Mouse (Mus musculus) liver, embryonic 13.5 days (tissue): ENCODE results near the gene Map3k4. TPM values are rescaled to one million over a fixed set of nuclear protein-coding genes. Genes with fewer than 3 reads are reported as not detected.
A peak's percentile ranks its signal among the peaks of the same experiment; 100 is the strongest.

Source experiments
- ATAC-seq: fragments of 200-750 bp; cut with Nextera tagmentation; 2 replicates; pipeline ENCODE4 v1.8.0; 2017; ENCODE audit warnings: low read depth, mild to moderate bottlenecking, moderate number of reproducible peaks, moderate library complexity
- DNase-seq: peaks from one replicate; pipeline ENCODE4 v3.0.0; 2022
- H3K27ac ChIP-seq: fragments of 300-500 bp; sonication (generic); 2 replicates; pipeline ENCODE4 v1.5.1; 2015; ENCODE audit warnings: moderate library complexity, mild to moderate bottlenecking, inconsistent platforms
- H3K27me3 ChIP-seq: fragments of 300-500 bp; sonication (generic); 2 replicates; pipeline ENCODE4 v1.6.1; 2015; ENCODE audit warnings: mild to moderate bottlenecking, inconsistent platforms
- H3K36me3 ChIP-seq: fragments of 300-500 bp; sonication (generic); 2 replicates; pipeline ENCODE4 v1.6.1; 2015; ENCODE audit warnings: mild to moderate bottlenecking, inconsistent platforms
- H3K4me1 ChIP-seq: fragments of 300-500 bp; sonication (generic); replicated peaks from 2 replicates; pipeline ENCODE4 v1.6.1; 2015; ENCODE audit warnings: inconsistent platforms
- H3K4me2 ChIP-seq: fragments of 300-500 bp; sonication (generic); 2 replicates; pipeline ENCODE4 v1.6.1; 2015; ENCODE audit warnings: inconsistent platforms, mild to moderate bottlenecking, moderate library complexity
- H3K4me3 ChIP-seq: fragments of 300-500 bp; sonication (generic); replicated peaks from 2 replicates; pipeline ENCODE4 v1.5.1; 2015; ENCODE audit warnings: mild to moderate bottlenecking, inconsistent platforms
- H3K9ac ChIP-seq: fragments of 300-500 bp; sonication (generic); 2 replicates; pipeline ENCODE4 v1.6.1; 2015; ENCODE audit warnings: mild to moderate bottlenecking, inconsistent platforms
- H3K9me3 ChIP-seq: fragments of 300-500 bp; sonication (generic); replicated peaks from 2 replicates; pipeline ENCODE4 v1.6.1; 2016; ENCODE audit warnings: inconsistent platforms
- WGBS: fragments of 180-500 bp; shearing (Covaris S2); methylation state at CpG from one replicate; pipeline ENCODE4 v1.1.7; 2015; ENCODE audit not compliant: insufficient replicate concordance; 5-methylcytosine and 5-hydroxymethylcytosine counted together
- polyA plus RNA-seq: library from polyadenylated mRNA; unstranded; fragments of >200 nt; fragmentation: Nextera tagmentation; extraction: Ambion mirVana; gene quantifications from 2 replicates; pipeline ENCODE4 v1.2.1, GENCODE M21; 2015

Gene Map3k4
- polyA plus RNA-seq, 1 experiment from 2014 or later = 13.6 TPM

- H3K9ac ChIP-seq = no peak overlapping the region
- H3K27ac ChIP-seq = no peak overlapping the region
- H3K4me3 ChIP-seq = no peak overlapping the region
- H3K27me3 ChIP-seq = no peaks in the 10 kb centered on the region
- no peak overlapping the region for H3K4me2 ChIP-seq
- ATAC-seq = no peak
- H3K4me1 ChIP-seq = no peaks in the 10 kb centered on the region
- DNase-seq = no peak
- 53% methylated on average over 6 of the region's 6 CpGs for WGBS
- H3K36me3 ChIP-seq = no peaks in the 10 kb centered on the region
- H3K9me3 ChIP-seq = no peaks in the 10 kb centered on the region
Measured at GRCm38 (mm10) chr17:12335115-12335514, 16.5 kb upstream of the Map3k4 start.

- no peak for DNase-seq
- ATAC-seq = no peak
- Histone ChIP-seq H3K4me2 (no peak overlapping the region), H3K4me3 (no peak overlapping the region), H3K4me1 (0 out of 2 replicates have a peak, but pooled peaks cover 3% of the 10 kb centered on the region), H3K27ac (no peak overlapping the region), H3K27me3 (no peaks in the 10 kb centered on the region), H3K9me3 (no peaks in the 10 kb centered on the region), H3K36me3 (no peaks in the 10 kb centered on the region), H3K9ac (no peak overlapping the region)
- WGBS = 31% methylated on average over 14 of the region's 14 CpGs
Measured at GRCm38 (mm10) chr17:12327847-12328518, 9.4 kb upstream of the Map3k4 start.

- DNase-seq (no peak), ATAC-seq (no peak)
- Histone ChIP-seq H3K9me3 (no peaks in the 10 kb centered on the region), H3K4me2 (no peak overlapping the region), H3K36me3 (no peaks in the 10 kb centered on the region), H3K4me1 (peaks cover 35% of the 10 kb centered on the region), H3K27me3 (no peaks in the 10 kb centered on the region), H3K9ac (no peak overlapping the region), H3K27ac (no peak overlapping the region), H3K4me3 (no peak overlapping the region)
- 57% methylated on average over 7 of the region's 7 CpGs for WGBS
Measured at GRCm38 (mm10) chr17:12319786-12320185, 1.2 kb upstream of the Map3k4 start.

- Histone ChIP-seq H3K36me3 (no peaks in the 10 kb centered on the region), H3K4me2 (peak overlapping the region; percentile 94), H3K27ac (peak overlapping the region; percentile 81), H3K9ac (peak overlapping the region; percentile 95), H3K4me3 (peak overlapping the region; percentile 99), H3K4me1 (peaks cover 36% of the 10 kb centered on the region), H3K27me3 (no peaks in the 10 kb centered on the region), H3K9me3 (no peaks in the 10 kb centered on the region)
- no peak for DNase-seq
- peak; percentile 76 for ATAC-seq
- WGBS = under 1% methylated on average over 59 of the region's 59 CpGs
Measured at GRCm38 (mm10) chr17:12317954-12318651, 493 bp downstream of the Map3k4 start.

- Histone ChIP-seq H3K36me3 (no peaks in the 10 kb centered on the region), H3K9ac (peak overlapping the region; percentile 95), H3K4me1 (peaks cover 39% of the 10 kb centered on the region), H3K4me2 (peak overlapping the region; percentile 94), H3K27me3 (no peaks in the 10 kb centered on the region), H3K4me3 (peak overlapping the region; percentile 99), H3K27ac (peak overlapping the region; percentile 81), H3K9me3 (no peaks in the 10 kb centered on the region)
- ATAC-seq (no peak), DNase-seq (no peak)
- 17% methylated on average over 7 of the region's 7 CpGs for WGBS
Measured at GRCm38 (mm10) chr17:12317607-12317953, 1.0 kb downstream of the Map3k4 start.

GRCm38 (mm10) chr17:12316251-12316650 lies 2.3 kb downstream of the Map3k4 start:
- H3K9ac ChIP-seq = no peak overlapping the region
- H3K4me1 ChIP-seq = peaks cover 39% of the 10 kb centered on the region
- 85% methylated on average over 13 of the region's 13 CpGs for WGBS
- H3K4me2 ChIP-seq = no peak overlapping the region
- no peak overlapping the region for H3K4me3 ChIP-seq
- no peaks in the 10 kb centered on the region for H3K36me3 ChIP-seq
- H3K27ac ChIP-seq = no peak overlapping the region
- ATAC-seq = no peak
- no peak for DNase-seq
- H3K9me3 ChIP-seq = no peaks in the 10 kb centered on the region
- H3K27me3 ChIP-seq = no peaks in the 10 kb centered on the region

- H3K9me3 ChIP-seq = no peaks in the 10 kb centered on the region
- H3K27ac ChIP-seq = no peak overlapping the region
- 69% methylated on average over 6 of the region's 6 CpGs for WGBS
Measured at GRCm38 (mm10) chr17:12312248-12312647, 6.3 kb downstream of the Map3k4 start.

GRCm38 (mm10) chr17:12309493-12309892 lies 9.1 kb downstream of the Map3k4 start:
- Histone ChIP-seq H3K27me3 (no peaks in the 10 kb centered on the region), H3K36me3 (no peaks in the 10 kb centered on the region), H3K4me2 (0 out of 2 replicates have a peak overlapping the region, but pooled peaks have one; percentile 6), H3K9ac (no peak overlapping the region; the same call in 1 of the 2 replicates), H3K9me3 (no peaks in the 10 kb centered on the region), H3K4me3 (no peak overlapping the region), H3K4me1 (peaks cover 33% of the 10 kb centered on the region), H3K27ac (peak overlapping the region; percentile 29)
- no peak for DNase-seq
- WGBS = 77% methylated on average over 9 of the region's 9 CpGs
- peak; percentile 39; the same call in 1 of the 2 replicates for ATAC-seq

More at GRCm38 (mm10) chr17:12312248-12312647, 6.3 kb downstream of the Map3k4 start:
- no peak overlapping the region for H3K9ac ChIP-seq
- DNase-seq (no peak), ATAC-seq (no peak)
- H3K4me2 ChIP-seq = no peak overlapping the region
- no peak overlapping the region for H3K4me3 ChIP-seq
- no peaks in the 10 kb centered on the region for H3K27me3 ChIP-seq
- H3K36me3 ChIP-seq = no peaks in the 10 kb centered on the region
- H3K4me1 ChIP-seq = peaks cover 49% of the 10 kb centered on the region

GRCm38 (mm10) chr17:12309059-12309458 lies 9.5 kb downstream of the Map3k4 start:
- DNase-seq (no peak), ATAC-seq (0 out of 2 replicates have a peak, but pooled peaks have one; percentile 25)
- peak overlapping the region; percentile 29 for H3K27ac ChIP-seq
- H3K9ac ChIP-seq = no peak overlapping the region; the same call in 1 of the 2 replicates
- no peaks in the 10 kb centered on the region for H3K36me3 ChIP-seq
- no peaks in the 10 kb centered on the region for H3K27me3 ChIP-seq
- peaks cover 31% of the 10 kb centered on the region for H3K4me1 ChIP-seq
- 75% methylated on average over 8 of the region's 8 CpGs for WGBS
- 0 out of 2 replicates have a peak overlapping the region, but pooled peaks have one; percentile 6 for H3K4me2 ChIP-seq
- H3K4me3 ChIP-seq = no peak overlapping the region
- H3K9me3 ChIP-seq = no peaks in the 10 kb centered on the region

GRCm38 (mm10) chr17:12307251-12308135 lies 11.1 kb downstream of the Map3k4 start:
- DNase-seq = peak; percentile 8
- Histone ChIP-seq H3K36me3 (no peaks in the 10 kb centered on the region), H3K4me3 (no peak overlapping the region), H3K27ac (no peak overlapping the region), H3K4me2 (0 out of 2 replicates have a peak overlapping the region, but pooled peaks have one; percentile 23), H3K4me1 (peaks cover 27% of the 10 kb centered on the region), H3K27me3 (no peaks in the 10 kb centered on the region), H3K9ac (no peak overlapping the region), H3K9me3 (no peaks in the 10 kb centered on the region)
- 36% methylated on average over 20 of the region's 20 CpGs for WGBS
- ATAC-seq = peak; percentile 38; the same call in 1 of the 2 replicates

GRCm38 (mm10) chr17:12304658-12305057 lies 13.9 kb downstream of the Map3k4 start:
- no peaks in the 10 kb centered on the region for H3K36me3 ChIP-seq
- DNase-seq (no peak), ATAC-seq (no peak)
- H3K4me2 ChIP-seq = no peak overlapping the region
- 82% methylated on average over 6 of the region's 6 CpGs for WGBS
- no peak overlapping the region for H3K9ac ChIP-seq
- H3K27ac ChIP-seq = no peak overlapping the region
- H3K27me3 ChIP-seq = no peaks in the 10 kb centered on the region
- H3K9me3 ChIP-seq = no peaks in the 10 kb centered on the region
- peaks cover 27% of the 10 kb centered on the region for H3K4me1 ChIP-seq
- H3K4me3 ChIP-seq = no peak overlapping the region
